Mouse (Mus musculus): ENCODE data around the gene Stap2.

The Stap2 gene

DNA sequence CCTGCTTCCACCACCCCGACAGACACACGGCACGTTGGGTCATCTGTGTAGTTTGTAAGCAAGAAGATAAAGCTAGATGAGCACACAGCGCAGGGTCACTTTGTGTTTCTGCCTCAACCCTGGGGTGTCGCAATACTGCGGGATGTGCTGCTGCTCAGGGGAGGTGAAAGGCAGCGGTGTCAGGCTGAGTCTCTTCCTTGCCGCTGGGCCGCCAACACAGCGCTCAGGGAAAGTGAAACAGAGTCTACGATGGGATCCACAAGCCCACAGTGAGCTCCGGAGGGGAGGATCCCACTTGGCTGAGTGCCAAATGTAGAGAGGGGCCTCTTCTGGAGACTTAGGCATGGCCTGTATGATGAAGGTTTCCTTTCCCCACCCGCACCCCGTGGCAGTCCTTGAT, 42.2 kb downstream of the Stap2 start:
- in situ Hi-C loops (cut with MboI; ENCODE audit: unreplicated experiment in 2 of 2), result loop anchor here (5.0 to 25.0 kb wide), 2 partner anchors 249 to 256 kb away; partner anchors contain the start of gene Dpp9 (in 1 of the 2)

DNA sequence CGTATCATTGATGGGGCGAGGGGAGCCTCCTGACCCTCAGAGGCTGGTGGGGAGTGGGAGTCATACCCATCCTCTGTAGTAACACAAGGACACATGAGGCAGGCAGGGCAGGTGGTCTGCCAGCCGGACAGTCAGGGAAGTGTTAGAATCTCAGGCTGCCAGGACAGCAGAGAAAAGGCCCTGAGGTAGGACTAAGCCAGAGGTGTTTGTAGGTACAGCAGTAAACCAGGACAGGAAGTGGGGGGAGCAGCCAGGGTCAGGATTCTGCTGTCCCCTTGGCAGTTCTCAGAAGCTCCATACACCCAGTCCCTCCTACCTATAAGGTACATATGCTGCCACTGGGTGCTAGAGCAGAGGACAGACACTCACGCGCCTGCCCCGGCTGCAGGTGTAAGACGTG, 43.8 kb downstream of the Stap2 start:
- in situ Hi-C loops (cut with MboI; ENCODE audit: unreplicated experiment in 2 of 2), result loop anchor here (5.0 to 25.0 kb wide), 2 partner anchors 251 to 254 kb away; partner anchors contain the start of gene Dpp9 (in 1 of the 2)

DNA sequence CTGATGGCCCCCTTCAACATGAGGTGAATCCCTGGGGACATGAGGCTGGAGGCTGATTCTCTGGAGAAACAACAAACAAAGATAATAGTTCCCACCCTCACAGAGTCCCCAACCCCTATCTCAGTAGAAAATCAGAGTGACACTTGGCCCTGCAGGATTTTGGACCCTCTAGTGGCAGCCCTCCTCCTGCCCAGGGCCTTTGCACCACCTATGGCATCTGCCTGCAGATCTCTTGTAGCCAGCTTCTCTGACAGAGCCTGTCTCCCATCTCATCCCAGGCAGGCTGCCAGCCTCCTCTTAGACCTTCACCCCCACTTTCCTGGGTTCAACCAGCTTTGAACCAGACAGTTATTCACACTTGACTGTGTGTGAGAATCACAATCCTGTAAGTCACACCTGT, 44.6 kb downstream of the Stap2 start:
- in situ Hi-C loops (cut with MboI; ENCODE audit: unreplicated experiment in 2 of 2), result loop anchor here (5.0 to 25.0 kb wide), 2 partner anchors 252 to 253 kb away; partner anchors contain the start of gene Dpp9 (in 1 of the 2)

DNA sequence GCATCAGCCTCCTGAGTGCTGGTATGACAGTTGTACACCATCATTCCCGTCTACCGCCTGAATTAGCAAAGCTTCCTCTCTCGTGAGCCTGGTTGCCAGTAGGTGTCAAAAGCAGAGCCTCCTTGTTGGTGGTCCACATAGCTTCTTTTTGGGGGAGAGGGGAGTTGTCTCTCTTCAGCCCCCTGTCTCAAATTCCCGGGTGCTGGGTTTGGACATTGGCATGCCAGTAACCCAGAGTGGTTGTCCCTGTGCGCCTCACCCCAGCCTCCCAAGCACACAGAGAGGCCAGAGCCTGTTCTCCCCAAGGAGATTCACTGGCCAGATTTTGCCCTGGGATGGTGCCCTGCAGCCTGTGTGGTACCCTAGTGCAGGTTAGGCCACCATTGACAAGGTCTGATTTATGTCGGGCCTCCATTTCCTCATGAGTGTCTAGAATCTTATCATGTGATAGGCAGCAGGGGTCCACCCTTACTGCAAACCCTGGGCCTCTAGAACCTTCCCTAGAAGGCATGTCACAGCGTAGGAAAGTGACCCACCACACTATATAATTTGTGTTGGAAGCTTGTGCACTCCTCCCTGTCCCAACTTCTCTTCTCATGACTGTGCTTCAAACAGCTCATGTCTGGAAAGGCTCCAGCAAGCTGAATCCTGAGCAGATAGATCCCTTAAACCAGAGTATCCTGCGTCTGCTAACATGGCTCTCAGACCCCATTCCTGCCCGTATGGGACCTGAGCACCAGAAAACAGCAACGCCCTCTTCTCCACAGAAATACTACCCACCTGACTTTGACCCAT, 45.2 kb downstream of the Stap2 start:
- in situ Hi-C loops (cut with MboI; ENCODE audit: unreplicated experiment in 2 of 2), result loop anchor here (5.0 to 25.0 kb wide), 5 partner anchors 145 to 297 kb away; partner anchors contain the start of genes Dpp9 (in 1 of the 2) and Fem1a (in 1 of the 2)

DNA sequence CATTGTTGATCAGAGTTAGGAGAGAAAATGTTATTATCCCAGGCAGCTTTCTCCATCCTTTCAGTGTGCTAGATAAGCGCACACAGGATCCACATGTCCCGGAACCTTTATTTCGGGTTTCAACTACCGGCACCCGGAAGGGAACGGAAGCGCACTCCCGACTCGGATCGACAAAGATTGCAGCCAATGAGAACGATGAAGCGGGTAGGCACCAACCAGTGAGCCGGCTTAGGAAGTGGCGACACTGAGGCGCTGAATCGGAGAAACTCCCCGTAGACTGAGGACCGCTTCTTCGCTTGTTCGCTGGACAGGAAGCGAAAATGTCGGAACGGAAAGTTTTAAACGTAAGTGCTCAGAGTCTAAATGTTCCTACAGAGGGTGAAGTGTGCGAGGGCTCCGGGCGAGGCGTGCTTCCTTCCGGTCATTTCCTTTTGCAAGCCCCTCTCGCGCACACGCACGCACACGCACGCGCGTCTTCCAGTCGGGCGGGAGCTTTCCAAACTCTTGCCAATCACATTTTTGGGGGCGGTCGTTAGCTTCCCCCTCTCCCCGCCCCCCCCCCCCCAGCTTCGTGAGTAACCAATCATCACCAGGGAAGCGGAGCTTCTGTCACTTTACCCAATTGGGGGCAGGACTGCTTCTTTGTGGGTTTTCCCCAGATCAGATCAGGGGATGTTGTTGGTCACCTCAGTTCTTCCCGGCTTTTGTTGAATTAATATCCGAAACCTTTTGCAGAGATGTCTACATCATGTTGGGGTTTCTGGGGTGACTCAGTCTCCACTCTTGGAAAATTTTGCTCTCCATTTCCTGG, 46.3 kb downstream of the Stap2 start, which contains the start of gene Yju2:
Gene Yju2 (plus strand): TSS at position 182 of the 811 bp plus-strand sequence.
- in situ Hi-C loops (cut with MboI; ENCODE audit: unreplicated experiment in 2 of 2), result loop anchor here (5.0 to 25.0 kb wide), 4 partner anchors 144 to 298 kb away; partner anchors contain the start of genes Dpp9 (in 1 of the 2) and Fem1a (in 1 of the 2)

DNA sequence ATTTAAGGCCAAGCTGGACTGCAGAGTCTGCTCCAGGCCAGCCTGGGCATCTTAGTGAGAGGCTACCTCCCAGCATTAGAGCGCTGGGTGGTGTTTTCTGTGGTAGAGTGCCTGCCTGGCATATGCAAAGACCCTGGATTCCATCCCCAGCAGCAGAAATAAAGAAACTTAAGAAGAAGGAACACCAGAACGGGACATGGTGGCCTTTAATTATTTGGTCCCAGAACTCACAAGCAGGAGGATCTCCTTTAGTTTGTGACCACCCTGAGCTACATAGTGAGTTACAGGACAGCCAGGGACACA, 46.8 kb downstream of the Stap2 start:
- in situ Hi-C loops (cut with MboI; ENCODE audit: unreplicated experiment in 2 of 2), result loop anchor here (5.0 to 25.0 kb wide), 4 partner anchors 144 to 299 kb away; partner anchors contain the start of genes Dpp9 (in 1 of the 2) and Fem1a (in 1 of the 2)

DNA sequence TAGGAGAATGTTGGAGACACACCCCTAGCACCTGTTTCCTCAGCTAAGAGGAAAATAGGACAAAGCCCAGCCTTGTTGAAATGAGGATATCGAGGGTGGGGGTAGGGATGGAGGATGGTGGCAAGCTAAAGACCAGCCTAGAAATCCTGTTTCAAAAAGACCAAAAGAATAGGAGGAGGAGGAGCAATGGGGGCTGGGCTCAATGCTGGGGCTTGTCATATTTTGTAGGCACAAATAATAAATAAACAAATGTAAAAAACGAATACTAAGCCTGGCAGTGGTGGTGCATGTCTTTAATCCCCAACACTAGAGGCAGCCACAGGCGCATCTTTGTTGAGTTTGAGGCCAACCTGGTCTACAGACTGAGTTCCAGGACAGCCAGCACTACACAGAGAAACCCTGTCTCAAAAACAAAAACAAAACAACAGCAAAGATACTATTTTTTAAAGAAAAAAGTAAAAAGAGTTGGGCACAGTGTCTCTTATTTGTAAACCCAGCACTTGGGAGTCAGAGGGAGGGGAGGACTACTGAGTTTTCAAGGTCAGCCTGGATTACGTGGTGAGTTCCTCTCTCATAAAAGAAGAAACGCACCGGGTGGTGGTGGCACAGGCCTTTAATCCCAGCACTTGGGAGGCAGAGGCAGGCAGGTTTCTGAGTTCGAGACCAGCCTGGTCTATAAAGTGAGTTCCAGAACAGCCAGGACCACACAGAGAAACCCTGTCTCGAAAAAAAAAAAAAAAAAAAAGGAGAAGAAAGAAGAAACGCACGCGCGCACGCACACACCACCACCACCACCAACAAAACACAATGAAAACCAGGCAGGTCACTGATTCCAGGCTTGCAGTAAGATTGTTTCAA, 47.4 kb downstream of the Stap2 start:
- in situ Hi-C loops (cut with MboI; ENCODE audit: unreplicated experiment in 2 of 2), result loop anchor here (5.0 to 25.0 kb wide), 4 partner anchors 143 to 299 kb away; partner anchors contain the start of genes Dpp9 (in 1 of the 2) and Fem1a (in 1 of the 2)

DNA sequence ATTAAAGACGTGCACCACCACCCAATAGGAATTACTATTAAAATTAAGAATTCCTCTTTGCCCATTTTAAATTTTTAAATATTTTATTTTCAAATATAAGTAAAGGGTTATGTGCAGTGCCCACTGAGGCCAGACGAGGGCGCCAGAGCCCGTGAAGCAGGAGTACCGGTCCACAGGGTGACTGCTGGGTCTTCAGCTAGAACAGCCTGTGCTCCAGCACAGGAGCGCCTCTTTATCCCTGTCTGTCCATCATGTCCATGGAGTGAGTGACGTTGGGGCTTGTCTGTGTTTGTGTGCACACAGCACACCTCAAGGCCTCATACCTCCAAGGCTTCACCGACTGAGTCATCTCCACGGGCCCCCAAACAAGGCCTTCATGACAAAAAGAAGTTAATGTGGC, 48.2 kb downstream of the Stap2 start:
- in situ Hi-C loops (cut with MboI; ENCODE audit: unreplicated experiment in 2 of 2), result loop anchor here (5.0 to 25.0 kb wide), 4 partner anchors 142 to 300 kb away; partner anchors contain the start of genes Dpp9 (in 1 of the 2) and Fem1a (in 1 of the 2)

DNA sequence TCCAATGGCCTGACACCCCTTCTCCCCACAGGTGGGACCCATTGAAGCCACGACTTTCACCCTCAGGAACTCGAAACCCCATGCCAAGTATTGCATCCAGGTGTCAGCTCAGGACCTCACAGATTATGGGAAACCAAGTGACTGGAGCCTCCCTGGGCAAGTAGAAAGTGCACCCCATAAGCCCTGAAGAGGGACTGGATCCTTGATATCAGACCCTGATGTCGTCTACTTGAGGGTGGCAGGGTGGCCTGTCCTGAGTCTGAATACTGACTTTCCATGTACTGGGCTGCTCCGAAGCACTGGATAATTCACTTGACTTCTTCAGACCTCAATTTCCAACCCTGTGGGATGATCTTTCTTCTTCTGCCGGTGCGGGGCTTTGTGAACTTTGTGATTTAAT, 48.8 kb downstream of the Stap2 start:
- in situ Hi-C loops (cut with MboI; ENCODE audit: unreplicated experiment in 2 of 2), result loop anchor here (5.0 to 25.0 kb wide), 4 partner anchors 142 to 301 kb away; partner anchors contain the start of genes Dpp9 (in 1 of the 2) and Fem1a (in 1 of the 2)

DNA sequence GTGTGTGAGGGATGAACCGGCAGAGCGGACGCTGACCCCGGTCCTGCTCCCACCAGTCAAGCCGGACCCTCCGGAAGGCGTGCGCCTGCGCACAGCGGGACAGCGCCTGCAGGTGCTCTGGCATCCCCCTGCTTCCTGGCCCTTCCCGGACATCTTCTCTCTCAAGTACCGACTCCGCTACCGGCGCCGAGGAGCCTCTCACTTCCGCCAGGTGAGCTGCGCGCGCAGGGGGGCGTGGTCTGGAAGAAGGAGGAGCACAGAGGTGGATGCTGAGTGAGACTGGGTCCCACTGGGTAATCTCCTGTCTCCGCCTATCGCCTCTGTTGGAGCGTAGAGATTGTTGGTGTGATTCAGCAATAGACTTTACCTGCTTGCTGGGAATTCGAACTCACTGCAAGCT, 49.3 kb downstream of the Stap2 start:
- in situ Hi-C loops (cut with MboI; ENCODE audit: unreplicated experiment in 2 of 2), result loop anchor here (5.0 to 25.0 kb wide), 4 partner anchors 141 to 301 kb away; partner anchors contain the start of genes Dpp9 (in 1 of the 2) and Fem1a (in 1 of the 2)

DNA sequence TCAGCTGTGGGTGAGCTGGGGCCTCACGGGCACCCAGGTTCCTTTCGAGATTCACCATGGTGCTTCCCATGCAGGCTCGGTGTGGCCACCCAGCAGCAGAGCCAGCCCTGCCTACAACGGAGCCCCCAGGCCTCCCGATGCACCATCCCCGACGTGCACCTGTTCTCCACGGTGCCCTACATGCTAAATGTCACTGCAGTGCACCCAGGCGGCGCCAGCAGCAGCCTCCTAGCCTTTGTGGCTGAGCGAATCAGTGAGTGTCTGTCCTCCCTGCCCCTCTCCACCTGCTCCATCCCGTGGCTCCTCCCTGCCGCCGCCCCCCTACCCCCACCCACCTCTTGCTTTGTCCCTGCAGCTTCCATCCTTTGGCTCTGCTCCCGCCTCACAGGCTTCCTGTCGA, 51.2 kb downstream of the Stap2 start:
- in situ Hi-C loops (cut with MboI; ENCODE audit: unreplicated experiment in 2 of 2), result loop anchor here (5.0 to 25.0 kb wide), 4 partner anchors 77 to 258 kb away; partner anchors contain the start of genes Dpp9 (in 1 of the 2) and Zfp119a (in 1 of the 2)

DNA sequence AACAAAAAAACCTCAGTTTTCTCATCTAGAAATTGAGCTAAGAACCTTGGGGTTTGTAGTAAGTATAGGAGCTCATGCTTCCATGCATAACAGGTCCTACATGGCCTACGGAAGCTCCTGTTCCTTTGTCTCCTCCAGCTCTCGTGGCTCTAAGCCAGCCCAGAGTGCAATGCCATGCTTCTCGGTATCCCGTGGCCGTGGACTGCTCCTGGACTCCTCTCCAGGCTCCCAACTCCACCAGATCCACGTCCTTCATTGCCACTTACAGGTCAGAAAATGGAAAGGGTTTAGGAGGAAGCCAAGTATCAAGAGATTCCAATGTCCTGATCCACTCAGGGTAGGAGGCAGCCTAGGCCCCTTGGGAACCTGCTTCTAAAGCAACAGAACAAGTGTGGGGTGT, 51.6 kb downstream of the Stap2 start:
- in situ Hi-C loops (cut with MboI; ENCODE audit: unreplicated experiment in 2 of 2), result loop anchor here (5.0 to 25.0 kb wide), 4 partner anchors 76 to 259 kb away; partner anchors contain the start of genes Dpp9 (in 1 of the 2) and Zfp119a (in 1 of the 2)

DNA sequence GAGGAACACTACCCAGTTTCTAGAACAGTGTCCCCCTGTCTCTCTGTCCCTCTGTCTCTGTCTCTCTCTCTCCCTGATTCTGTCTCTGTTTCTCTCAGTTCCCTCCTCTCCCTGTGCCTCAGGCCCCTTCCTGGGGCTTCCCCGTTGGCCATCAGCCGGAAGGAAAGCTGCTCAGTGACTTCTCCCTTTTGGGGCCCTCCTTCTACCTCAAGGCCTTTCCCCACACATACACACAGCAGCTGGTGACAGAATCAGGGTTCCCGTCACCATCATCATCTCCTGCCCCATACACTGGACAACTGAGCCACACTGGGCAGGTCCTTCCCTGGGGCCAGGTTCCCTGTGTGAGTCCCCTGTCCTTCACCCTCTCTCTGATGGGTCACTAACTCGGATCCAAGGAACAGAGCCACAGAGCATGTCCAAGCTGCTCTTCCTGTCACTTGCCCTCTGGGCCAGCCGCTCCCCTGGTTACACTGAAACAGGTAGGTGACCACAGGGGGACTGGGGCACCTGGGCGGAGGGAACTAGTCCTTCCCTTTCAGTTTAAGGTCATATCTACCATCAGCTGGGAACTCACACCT, 52.8 kb downstream of the Stap2 start, which contains the start of gene Ebi3:
Gene Ebi3 (plus strand): TSS at position 194 of the 581 bp plus-strand sequence.
- in situ Hi-C loops (cut with MboI; ENCODE audit: unreplicated experiment in 2 of 2), result loop anchor here (5.0 to 25.0 kb wide), 4 partner anchors 75 to 260 kb away; partner anchors contain the start of genes Dpp9 (in 1 of the 2) and Zfp119a (in 1 of the 2)

DNA sequence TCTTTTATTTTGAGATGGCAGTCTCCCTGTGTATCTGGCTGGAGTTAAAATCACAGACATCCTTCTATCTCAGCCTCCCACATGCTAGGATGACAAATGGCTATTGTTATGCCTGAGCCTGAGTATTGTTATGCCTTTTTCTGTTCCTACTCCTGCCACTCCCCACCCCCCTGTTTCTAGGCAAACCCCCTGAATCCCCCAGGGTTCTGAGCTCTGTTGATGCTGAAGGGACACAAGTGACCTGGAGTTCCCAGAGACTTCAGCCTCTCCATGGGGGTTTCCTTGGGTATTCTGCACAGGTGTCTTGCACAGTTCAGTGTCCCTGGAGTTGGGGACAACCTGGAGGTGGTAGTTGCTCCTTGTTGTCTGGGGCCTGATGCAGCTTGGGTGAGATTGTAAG, 53.3 kb downstream of the Stap2 start:
- in situ Hi-C loops (cut with MboI; ENCODE audit: unreplicated experiment in 2 of 2), result loop anchor here (5.0 to 25.0 kb wide), 4 partner anchors 75 to 260 kb away; partner anchors contain the start of genes Dpp9 (in 1 of the 2) and Zfp119a (in 1 of the 2)

DNA sequence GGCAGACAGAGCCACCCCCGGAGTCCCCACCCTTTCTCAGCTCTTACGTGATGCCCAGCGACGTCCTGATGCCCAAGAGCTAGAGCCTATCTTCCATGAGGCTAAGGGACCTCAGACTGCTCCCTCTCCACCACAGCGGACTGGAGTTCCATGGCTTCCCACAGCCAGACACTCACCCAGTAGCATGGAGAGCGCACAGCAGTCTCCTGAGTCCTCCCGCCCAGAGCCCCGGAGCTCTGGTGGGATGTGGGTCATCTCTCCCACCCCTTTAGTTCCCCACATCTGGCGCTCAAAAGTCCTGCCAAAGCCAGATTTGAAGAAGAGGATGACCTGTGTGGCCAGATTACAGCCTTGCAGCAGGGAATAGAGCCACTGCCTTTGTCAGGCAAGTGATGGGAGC, 54.8 kb downstream of the Stap2 start:
- in situ Hi-C loops (cut with MboI; ENCODE audit: unreplicated experiment in 2 of 2), result loop anchor here (5.0 to 25.0 kb wide), 4 partner anchors 73 to 262 kb away; partner anchors contain the start of genes Dpp9 (in 1 of the 2) and Zfp119a (in 1 of the 2)

DNA sequence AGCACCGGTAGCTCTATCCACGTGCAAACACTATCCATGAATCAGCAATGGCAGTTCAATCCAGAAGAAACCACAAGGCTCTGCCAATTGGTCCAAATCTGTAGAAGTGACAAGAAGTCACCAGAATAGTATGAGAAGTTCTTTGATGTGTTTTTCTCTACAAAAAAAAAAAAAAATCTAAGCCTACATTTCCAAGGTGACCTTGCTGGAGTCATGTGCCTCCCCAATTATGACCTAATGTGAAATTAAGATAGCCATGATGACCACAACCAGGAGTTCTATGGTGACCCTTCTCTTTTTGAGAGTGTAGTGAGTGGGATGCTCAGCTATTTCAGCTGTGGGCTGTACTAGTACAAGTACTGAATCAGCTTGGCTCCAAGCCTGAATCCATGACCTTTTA, 56.0 kb downstream of the Stap2 start, which contains the start of gene Zfp119b:
Gene Zfp119b (minus strand): TSS at position 101 of the 400 bp plus-strand sequence.
- in situ Hi-C loops (cut with MboI; ENCODE audit: unreplicated experiment in 2 of 2), result no loop called here

DNA sequence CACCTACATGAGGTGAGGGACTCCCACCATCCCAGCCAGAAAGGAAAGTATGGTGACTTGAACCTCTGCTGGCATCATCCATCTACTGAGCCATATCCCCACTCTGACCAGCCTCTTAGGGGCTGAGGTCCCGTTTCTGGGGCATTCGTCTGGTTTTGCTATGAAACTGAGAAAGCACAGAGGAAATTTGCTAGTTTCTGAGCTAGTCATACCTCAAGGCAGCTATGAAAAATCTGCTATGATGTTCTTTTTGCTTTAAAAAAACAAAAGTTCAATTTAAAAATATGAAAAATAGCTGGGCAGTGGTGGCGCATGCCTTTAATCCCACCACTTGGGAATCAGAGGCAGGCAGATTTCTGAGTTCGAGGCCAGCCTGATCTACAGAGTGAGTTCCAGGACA, 56.7 kb downstream of the Stap2 start:
- in situ Hi-C loops (cut with MboI; ENCODE audit: unreplicated experiment in 2 of 2), result no loop called here

Measured in v-Abl transformed pro-B cells (cell line).